Mouse (Mus musculus): ENCODE measurements at regions not wholly inside any gene's neighbourhood (a gene's known extent, or its start where the extent isn't known, plus 50 kb on each side); places are given as distances from the start of the nearest gene placed in this dataset.

GRCm38 (mm10) chr1:98180372-98180771 is 84.9 kb upstream of the Pam start:
- TF ChIP-seq MAFK (IDR thresholded peaks at IDR 0.05; ENCODE audit: insufficient read depth, low read depth, low read length) (no peak), HCFC1 (IDR thresholded peaks at IDR 0.05; ENCODE audit: borderline replicate concordance, insufficient read depth, low read length) (no peak), ZNF384 (IDR thresholded peaks at IDR 0.05; ENCODE audit: low read depth, low read length) (no peak), CHD2 (IDR thresholded peaks at IDR 0.05; ENCODE audit: low read depth, low read length) (no peak), ZC3H11A (IDR thresholded peaks at IDR 0.05; ENCODE audit: borderline replicate concordance, low read depth, low read length) (no peak)
- Histone ChIP-seq H3K27ac (ENCODE audit: insufficient read depth, low read depth, low read length, poor library complexity, severe bottlenecking) (no peak overlapping the region), H3K4me1 (ENCODE audit: control insufficient read depth in 2 of 2, insufficient read depth in 2 of 2, low read length in 2 of 2, poor library complexity in 1 of 2) (no peaks in the 10 kb centered on the region), H3K36me3 (ENCODE audit: control insufficient read depth, insufficient read depth, low read length, poor library complexity, severe bottlenecking) (no peaks in the 10 kb centered on the region), H3K4me3 (ENCODE audit: insufficient read depth in 1 of 2, low read depth in 1 of 2, low read length in 2 of 2, poor library complexity in 1 of 2, severe bottlenecking in 1 of 2) (no peak overlapping the region), H3K9me3 (ENCODE audit: control insufficient read depth, insufficient read depth, low read depth, low read length) (no peaks in the 10 kb centered on the region), H3K9ac (ENCODE audit: insufficient read depth, low read depth, low read length, poor library complexity, severe bottlenecking) (no peak overlapping the region)
- in situ Hi-C loops (cut with MboI; ENCODE audit: low sequenced_read_pairs in 2 of 2, unreplicated experiment in 2 of 2): no loop called here
- DNase-seq (ENCODE audit: low read depth, low spot score): no peak

GRCm38 (mm10) chr1:98179030-98179429 is 83.6 kb upstream of the Pam start:
- in situ Hi-C loops (cut with MboI; ENCODE audit: low sequenced_read_pairs in 2 of 2, unreplicated experiment in 2 of 2): no loop called here

GRCm38 (mm10) chr1:98174811-98175132 is 79.3 kb upstream of the Pam start:
- H3K4me1 ChIP-seq (ENCODE audit: control insufficient read depth in 2 of 2, insufficient read depth in 2 of 2, low read length in 2 of 2, poor library complexity in 1 of 2): no peaks in the 10 kb centered on the region
- no peak for DNase-seq (ENCODE audit: low read depth, low spot score)
- no peaks in the 10 kb centered on the region for H3K9me3 ChIP-seq (ENCODE audit: control insufficient read depth, insufficient read depth, low read depth, low read length)
- no peak overlapping the region for H3K9ac ChIP-seq (ENCODE audit: insufficient read depth, low read depth, low read length, poor library complexity, severe bottlenecking)
- H3K4me3 ChIP-seq (ENCODE audit: insufficient read depth in 1 of 2, low read depth in 1 of 2, low read length in 2 of 2, poor library complexity in 1 of 2, severe bottlenecking in 1 of 2): no peak overlapping the region
- in situ Hi-C loops (cut with MboI; ENCODE audit: low sequenced_read_pairs in 2 of 2, unreplicated experiment in 2 of 2): no loop called here
- no peaks in the 10 kb centered on the region for H3K36me3 ChIP-seq (ENCODE audit: control insufficient read depth, insufficient read depth, low read length, poor library complexity, severe bottlenecking)
- no peak overlapping the region for H3K27ac ChIP-seq (ENCODE audit: insufficient read depth, low read depth, low read length, poor library complexity, severe bottlenecking)
- TF ChIP-seq ZC3H11A (IDR thresholded peaks at IDR 0.05; ENCODE audit: borderline replicate concordance, low read depth, low read length) (no peak), HCFC1 (IDR thresholded peaks at IDR 0.05; ENCODE audit: borderline replicate concordance, insufficient read depth, low read length) (no peak)

More at GRCm38 (mm10) chr1:98179030-98179429, 83.6 kb upstream of the Pam start:
- H3K9me3 ChIP-seq (ENCODE audit: control insufficient read depth, insufficient read depth, low read depth, low read length): no peaks in the 10 kb centered on the region
- H3K4me1 ChIP-seq (ENCODE audit: control insufficient read depth in 2 of 2, insufficient read depth in 2 of 2, low read length in 2 of 2, poor library complexity in 1 of 2): no peaks in the 10 kb centered on the region
- no peaks in the 10 kb centered on the region for H3K36me3 ChIP-seq (ENCODE audit: control insufficient read depth, insufficient read depth, low read length, poor library complexity, severe bottlenecking)
- no peak for TF ChIP-seq MAFK (IDR thresholded peaks at IDR 0.05; ENCODE audit: insufficient read depth, low read depth, low read length)
- TF ChIP-seq ZC3H11A (IDR thresholded peaks at IDR 0.05; ENCODE audit: borderline replicate concordance, low read depth, low read length): 0 out of 2 replicates have a peak, but pooled peaks have one; percentile 27
- TF ChIP-seq CHD2 (IDR thresholded peaks at IDR 0.05; ENCODE audit: low read depth, low read length): no peak
- TF ChIP-seq ZNF384 (IDR thresholded peaks at IDR 0.05; ENCODE audit: low read depth, low read length): no peak
- no peak for TF ChIP-seq HCFC1 (IDR thresholded peaks at IDR 0.05; ENCODE audit: borderline replicate concordance, insufficient read depth, low read length)
- H3K9ac ChIP-seq (ENCODE audit: insufficient read depth, low read depth, low read length, poor library complexity, severe bottlenecking): no peak overlapping the region
- H3K27ac ChIP-seq (ENCODE audit: insufficient read depth, low read depth, low read length, poor library complexity, severe bottlenecking): no peak overlapping the region
- no peak overlapping the region for H3K4me3 ChIP-seq (ENCODE audit: insufficient read depth in 1 of 2, low read depth in 1 of 2, low read length in 2 of 2, poor library complexity in 1 of 2, severe bottlenecking in 1 of 2)
- peak; percentile 29 for DNase-seq (ENCODE audit: low read depth, low spot score)

- no peak for TF ChIP-seq HCFC1 (IDR thresholded peaks at IDR 0.05; ENCODE audit: borderline replicate concordance, insufficient read depth, low read length)
- TF ChIP-seq CHD2 (IDR thresholded peaks at IDR 0.05; ENCODE audit: low read depth, low read length): no peak
- no peak for TF ChIP-seq ZNF384 (IDR thresholded peaks at IDR 0.05; ENCODE audit: low read depth, low read length)
- no peak for TF ChIP-seq MAFK (IDR thresholded peaks at IDR 0.05; ENCODE audit: insufficient read depth, low read depth, low read length)
- Histone ChIP-seq H3K4me3 (ENCODE audit: insufficient read depth in 1 of 2, low read depth in 1 of 2, low read length in 2 of 2, poor library complexity in 1 of 2, severe bottlenecking in 1 of 2) (no peak overlapping the region), H3K36me3 (ENCODE audit: control insufficient read depth, insufficient read depth, low read length, poor library complexity, severe bottlenecking) (no peaks in the 10 kb centered on the region), H3K27ac (ENCODE audit: insufficient read depth, low read depth, low read length, poor library complexity, severe bottlenecking) (no peak overlapping the region), H3K4me1 (ENCODE audit: control insufficient read depth in 2 of 2, insufficient read depth in 2 of 2, low read length in 2 of 2, poor library complexity in 1 of 2) (no peaks in the 10 kb centered on the region), H3K9ac (ENCODE audit: insufficient read depth, low read depth, low read length, poor library complexity, severe bottlenecking) (no peak overlapping the region), H3K9me3 (ENCODE audit: control insufficient read depth, insufficient read depth, low read depth, low read length) (no peaks in the 10 kb centered on the region)
- DNase-seq (ENCODE audit: low read depth, low spot score): no peak
- in situ Hi-C loops (cut with MboI; ENCODE audit: low sequenced_read_pairs in 2 of 2, unreplicated experiment in 2 of 2): no loop called here
Measured at GRCm38 (mm10) chr1:98173907-98174810, 78.7 kb upstream of the Pam start.

Measured in ES-E14 (cell line).